Mouse (Mus musculus): ENCODE measurements around the gene Klhdc7a.

GRCm38 (mm10) chr4:139960086-139960713, 7.6 kb downstream of the Klhdc7a start:
- no peak for TF ChIP-seq CTCF (IDR thresholded peaks at IDR 0.05; ENCODE audit: low read depth)
- TF ChIP-seq EP300 (IDR thresholded peaks at IDR 0.05; ENCODE audit: low read depth) = no peak
